In the genomic region with DNA sequence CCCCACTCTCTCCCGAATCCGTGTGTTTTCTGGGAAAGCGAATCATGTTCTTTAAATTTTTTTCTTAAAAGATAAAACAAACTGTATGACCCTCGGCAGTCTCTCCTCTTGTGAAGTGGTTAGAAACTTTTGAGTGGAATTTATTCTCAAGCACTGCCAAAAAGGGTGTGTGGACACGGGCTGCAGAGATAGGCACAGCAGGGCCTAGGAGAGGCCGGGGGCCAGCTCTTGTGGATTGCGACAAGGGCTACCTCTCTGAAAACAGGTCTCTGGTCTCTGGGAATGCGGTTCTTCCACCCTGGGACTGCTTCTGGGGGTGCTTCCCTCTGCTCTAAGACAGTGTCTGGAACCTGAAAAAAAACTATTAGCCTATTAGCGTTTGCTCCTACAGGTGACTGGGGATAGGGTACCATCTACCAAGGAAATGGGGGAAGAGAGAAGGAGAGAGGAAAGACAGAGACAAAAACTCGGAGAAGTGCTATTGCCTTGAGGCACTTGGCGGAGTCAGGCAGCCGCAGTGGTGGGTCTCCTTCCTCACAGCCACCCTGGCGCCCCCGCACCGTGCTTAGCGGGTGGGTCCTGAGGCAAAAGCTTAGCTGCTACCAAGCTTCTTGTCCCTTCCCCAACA, we compare ENCODE assay signal across 8 mouse cellular contexts. TPM values are rescaled to one million over a fixed set of nuclear protein-coding genes. Genes with fewer than 3 reads are reported as not detected.
A peak's percentile ranks its signal among the peaks of the same experiment; 100 is the strongest.
DNase-seq lines count a peak whose midpoint lies in the region; ATAC-seq and TF ChIP-seq lines count a peak whose summit lies in the region.

No protein-coding gene starts in this region.

- H3K4me1 ChIP-seq in embryonic fibroblast, embryonic 13.5 days (ENCODE audit: control insufficient read depth, insufficient read depth, low read length), result no peaks in the 10 kb centered on the region
- peaks cover 45% of the 10 kb centered on the region for H3K4me1 ChIP-seq in limb, embryonic 14.5 days (ENCODE audit: control insufficient read depth, insufficient read depth, low read length)
- H3K4me1 ChIP-seq in neural tube, embryonic 14.5 days (ENCODE audit: control insufficient read depth, insufficient read depth, low read length), result peaks cover 19% of the 10 kb centered on the region; the same call in 1 of the 2 replicates

- TF ChIP-seq POLR2A in embryonic fibroblast, embryonic 13.5 days (IDR thresholded peaks at IDR 0.05; ENCODE audit: low read depth, low read length), result no peak
- TF ChIP-seq POLR2A in limb, embryonic 14.5 days (IDR thresholded peaks at IDR 0.05; ENCODE audit: borderline replicate concordance, extremely low read depth, insufficient read depth, insufficient read length), result no peak

- DNase-seq in kidney, postnatal 10 days, result peak; percentile 46
- DNase-seq in kidney, postnatal 4 days, result no peak
- DNase-seq in limb, embryonic 14.5 days (ENCODE audit: low spot score), result no peak
- no peak for DNase-seq in layer of hippocampus, adult 18-20 months (ENCODE audit: low spot score in 2 of 2)
- no peak for DNase-seq in cerebellum, postnatal 25 days

- H3K27ac ChIP-seq in embryonic fibroblast, embryonic 13.5 days (ENCODE audit: insufficient read depth, low read length), result peak overlapping the region; percentile 51
- peak overlapping the region; percentile 70 for H3K27ac ChIP-seq in limb, embryonic 14.5 days (replicated peaks; ENCODE audit: low read depth, low read length)
- H3K27ac ChIP-seq in neural tube, embryonic 14.5 days (ENCODE audit: low read depth, low read length), result peak overlapping the region; percentile 83

- peaks cover 20% of the 10 kb centered on the region; the same call in 1 of the 2 replicates for H3K27me3 ChIP-seq in limb, embryonic 14.5 days (ENCODE audit: control insufficient read depth, insufficient read depth, low read length)
- no peaks in the 10 kb centered on the region for H3K27me3 ChIP-seq in neural tube, embryonic 14.5 days (ENCODE audit: control insufficient read depth, insufficient read depth, low read length)

- TF ChIP-seq CTCF in embryonic fibroblast, embryonic 13.5 days (IDR thresholded peaks at IDR 0.05; ENCODE audit: borderline replicate concordance, insufficient read depth, low read length), result no peak

- H3K36me3 ChIP-seq in limb, embryonic 14.5 days (ENCODE audit: control insufficient read depth, insufficient read depth, low read length), result no peaks in the 10 kb centered on the region
- no peaks in the 10 kb centered on the region for H3K36me3 ChIP-seq in neural tube, embryonic 14.5 days (ENCODE audit: control insufficient read depth, insufficient read depth, low read length)

- H3K9ac ChIP-seq in limb, embryonic 14.5 days (ENCODE audit: low read depth, low read length, severe bottlenecking), result peak overlapping the region; percentile 73
- peak overlapping the region; percentile 63 for H3K9ac ChIP-seq in neural tube, embryonic 14.5 days (replicated peaks; ENCODE audit: low read depth, low read length)

- H3K9me3 ChIP-seq in limb, embryonic 14.5 days (ENCODE audit: control insufficient read depth, low read length), result no peaks in the 10 kb centered on the region
- H3K9me3 ChIP-seq in neural tube, embryonic 14.5 days (ENCODE audit: control insufficient read depth, low read length), result no peaks in the 10 kb centered on the region

- 6% methylated on average over 16 of the region's 16 CpGs for WGBS in limb, embryonic 14.5 days
- 4% methylated on average over 16 of the region's 16 CpGs for WGBS in neural tube, embryonic 14.5 days

- peak overlapping the region; percentile 61 for H3K4me3 ChIP-seq in embryonic fibroblast, embryonic 13.5 days (ENCODE audit: insufficient read depth, low read length)
- H3K4me3 ChIP-seq in limb, embryonic 14.5 days (replicated peaks; ENCODE audit: low read length), result peak overlapping the region; percentile 69
- peak overlapping the region; percentile 67 for H3K4me3 ChIP-seq in neural tube, embryonic 14.5 days (ENCODE audit: low read depth, low read length)

- ATAC-seq in limb, embryonic 14.5 days (ENCODE audit: low FRiP score, low read depth), result no peak
- ATAC-seq in neural tube, embryonic 14.5 days (ENCODE audit: low read depth), result no peak
- no peak for ATAC-seq in activated CD4-positive, CD25-positive, alpha-beta regulatory T cell, adult 4 months

- peak overlapping the region; percentile 98 for H3K4me2 ChIP-seq in limb, embryonic 14.5 days (replicated peaks; ENCODE audit: low read depth, low read length, severe bottlenecking)
- H3K4me2 ChIP-seq in neural tube, embryonic 14.5 days (ENCODE audit: low read depth, low read length), result peak overlapping the region; percentile 98

RNA-seq across cellular contexts. Expression of a gene that starts 1.9 kb away (rescaled TPM):
- polyA plus RNA-seq in embryonic fibroblast, embryonic 13.5 days (2011; ENCODE audit: insufficient read length, low read depth, missing spikeins), result 37.2 and 74.9 TPM in 2 replicates
- 60.3 and 64.5 TPM in 2 replicates for polyA plus RNA-seq in limb, embryonic 14.5 days (2012; rRNA removed)
- 30.4 and 34.2 TPM in 2 replicates for polyA plus RNA-seq in limb, embryonic 14.5 days (2014; fragmentation: Nextera tagmentation; extraction: Ambion mirVana)
- 35.8 and 39.4 TPM in 2 replicates for polyA plus RNA-seq in neural tube, embryonic 14.5 days (2014; fragmentation: Nextera tagmentation; extraction: Ambion mirVana)
- under 1 TPM in 1 of 2 experiments, not detected in 1; 0.19 TPM for polyA plus RNA-seq in activated CD4-positive, CD25-positive, alpha-beta regulatory T cell, adult 4 months (2017; shearing (Covaris generic))
- 10 to 100 TPM; 54.1 to 56.3 TPM for total RNA-seq in layer of hippocampus, adult 18-20 months (2021)

Comparison
In these comparisons a context has a peak if more than half of its experiments do, and no peak if none do; other contexts are left out.
1. RNA of a gene that starts 1.9 kb away (polyA plus RNA-seq): 37.2 to 74.9 TPM in embryonic fibroblast, embryonic 13.5 days, 30.4 to 64.5 TPM in limb, embryonic 14.5 days and 35.8 to 39.4 TPM in neural tube, embryonic 14.5 days; 0.19 TPM in activated CD4-positive, CD25-positive, alpha-beta regulatory T cell, adult 4 months; every median in the first group is over 10 times any median in the second.
2. Peak in every context shown above with its lines, with median percentiles within 50 percentile points of each other: H3K27ac ChIP-seq and H3K4me3 ChIP-seq.